Mouse (Mus musculus): ENCODE measurements around the gene Flii. TPM values are rescaled to one million over a fixed set of nuclear protein-coding genes. Genes with fewer than 3 reads are reported as not detected.

The Flii gene
- polyA plus RNA-seq, 1 experiment = 152 TPM

DNA sequence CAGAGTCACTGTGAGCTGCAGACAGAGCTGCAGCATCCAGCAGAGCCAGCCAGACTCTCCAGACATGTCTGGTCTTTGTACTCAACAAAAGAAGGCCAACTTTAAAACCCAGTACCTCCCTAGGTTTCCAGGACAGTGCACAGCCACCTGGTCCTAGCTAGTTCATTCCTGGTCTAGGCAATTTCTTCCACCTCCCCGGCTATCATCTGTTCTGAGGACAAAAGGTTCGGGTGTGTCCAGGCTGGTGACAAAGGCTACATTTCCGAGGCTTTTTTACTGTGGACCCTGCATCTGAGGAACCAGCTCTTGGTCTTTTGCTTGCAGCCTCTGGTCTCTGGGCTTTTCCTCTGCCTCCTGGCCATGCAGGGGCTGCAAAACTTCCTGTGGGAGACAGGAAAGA is 13.3 kb upstream of the Flii start:
- TF ChIP-seq CTCF (IDR thresholded peaks at IDR 0.05; ENCODE audit: borderline replicate concordance, extremely low read depth, insufficient read depth, insufficient read length) (no peak), POLR2A (IDR thresholded peaks at IDR 0.05; ENCODE audit: borderline replicate concordance, extremely low read depth, insufficient read depth, insufficient read length, poor library complexity, severe bottlenecking) (no peak)
- no peak for DNase-seq (ENCODE audit: low read depth)

DNA sequence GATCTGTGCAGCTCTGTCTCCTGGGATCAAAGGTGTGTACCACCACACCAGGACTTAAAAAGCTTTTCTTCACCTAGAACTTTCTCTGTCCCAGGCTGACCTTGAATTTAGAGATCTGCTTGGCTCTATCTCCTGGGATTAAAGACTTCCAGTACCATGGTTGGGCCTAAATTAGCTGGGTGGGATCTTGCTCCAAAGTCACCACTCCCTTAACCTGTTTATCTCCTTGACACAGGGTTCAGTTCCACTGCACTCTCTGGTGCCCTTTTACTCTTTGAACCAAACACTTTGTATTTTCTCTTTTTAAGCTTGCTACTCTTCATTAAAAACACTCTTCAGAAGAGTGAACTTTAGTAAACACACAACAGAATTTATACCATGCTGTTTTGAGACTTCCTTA is 10.4 kb upstream of the Flii start:
- TF ChIP-seq POLR2A (IDR thresholded peaks at IDR 0.05; ENCODE audit: borderline replicate concordance, extremely low read depth, insufficient read depth, insufficient read length, poor library complexity, severe bottlenecking) (no peak), CTCF (IDR thresholded peaks at IDR 0.05; ENCODE audit: borderline replicate concordance, extremely low read depth, insufficient read depth, insufficient read length) (no peak)
- DNase-seq (ENCODE audit: low read depth) = no peak

DNA sequence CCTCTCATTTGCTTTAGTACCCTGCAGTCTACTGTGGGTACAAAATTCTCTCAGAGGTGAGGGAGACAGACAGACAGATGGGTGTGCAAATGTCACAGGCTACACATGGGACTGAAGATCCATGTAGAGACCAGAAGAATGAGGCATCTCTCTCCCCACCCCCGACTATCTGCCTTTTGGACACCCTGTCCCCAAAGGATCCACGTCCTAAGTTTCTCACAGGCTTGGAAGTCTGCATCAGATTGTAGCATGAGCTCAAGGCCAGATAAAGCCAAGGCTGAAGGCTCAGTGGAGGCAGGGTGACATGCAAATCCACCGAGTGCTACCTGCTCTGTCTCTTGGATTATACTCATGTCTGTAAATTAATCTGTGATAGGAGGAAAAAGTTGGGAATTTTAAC is 9.4 kb upstream of the Flii start:
- DNase-seq (ENCODE audit: low read depth) = no peak
- no peak for TF ChIP-seq POLR2A (IDR thresholded peaks at IDR 0.05; ENCODE audit: borderline replicate concordance, extremely low read depth, insufficient read depth, insufficient read length, poor library complexity, severe bottlenecking)
- no peak for TF ChIP-seq CTCF (IDR thresholded peaks at IDR 0.05; ENCODE audit: borderline replicate concordance, extremely low read depth, insufficient read depth, insufficient read length)

DNA sequence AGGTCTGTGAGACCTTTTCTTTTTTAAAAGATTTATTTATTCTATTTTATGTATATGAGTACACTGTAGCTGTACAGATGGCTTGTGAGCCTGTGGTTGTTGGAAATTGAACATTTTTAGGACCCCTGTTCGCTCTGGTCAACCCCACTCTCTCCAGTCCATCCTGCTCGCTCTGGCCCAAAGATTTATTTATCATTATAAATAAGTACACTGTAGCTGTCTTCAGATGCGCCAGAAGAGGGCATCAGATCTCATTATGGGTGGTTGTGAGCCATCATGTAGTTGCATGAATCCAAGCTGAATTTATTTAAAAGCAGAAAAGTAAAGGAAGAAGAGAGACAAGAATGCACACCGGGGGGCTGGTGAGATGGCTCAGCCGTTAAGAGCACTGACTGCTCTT is 8.1 kb upstream of the Flii start:
- DNase-seq (ENCODE audit: low read depth) = no peak
- TF ChIP-seq CTCF (IDR thresholded peaks at IDR 0.05; ENCODE audit: borderline replicate concordance, extremely low read depth, insufficient read depth, insufficient read length) (no peak), POLR2A (IDR thresholded peaks at IDR 0.05; ENCODE audit: borderline replicate concordance, extremely low read depth, insufficient read depth, insufficient read length, poor library complexity, severe bottlenecking) (no peak)

DNA sequence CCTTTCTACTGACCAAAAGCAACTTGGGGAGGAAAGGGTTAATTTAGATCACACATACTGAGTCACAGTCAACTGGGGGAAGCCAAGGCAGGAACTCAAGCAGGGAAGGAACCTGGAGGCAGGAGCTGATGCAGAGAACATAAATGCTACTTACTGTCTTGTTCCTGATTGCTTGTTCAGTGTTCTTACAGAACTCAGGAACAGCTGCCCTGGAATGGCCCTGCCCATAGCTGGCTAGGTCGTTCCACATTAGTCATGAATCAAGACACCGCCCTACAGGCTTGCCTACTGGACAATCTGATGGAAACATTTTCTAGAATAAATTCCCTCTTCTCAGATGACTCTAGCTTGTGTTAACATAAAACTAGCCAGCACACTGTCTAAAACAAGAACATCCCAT is 7.1 kb upstream of the Flii start:
- no peak for DNase-seq (ENCODE audit: low read depth)
- TF ChIP-seq CTCF (IDR thresholded peaks at IDR 0.05; ENCODE audit: borderline replicate concordance, extremely low read depth, insufficient read depth, insufficient read length) = no peak
- no peak for TF ChIP-seq POLR2A (IDR thresholded peaks at IDR 0.05; ENCODE audit: borderline replicate concordance, extremely low read depth, insufficient read depth, insufficient read length, poor library complexity, severe bottlenecking)

DNA sequence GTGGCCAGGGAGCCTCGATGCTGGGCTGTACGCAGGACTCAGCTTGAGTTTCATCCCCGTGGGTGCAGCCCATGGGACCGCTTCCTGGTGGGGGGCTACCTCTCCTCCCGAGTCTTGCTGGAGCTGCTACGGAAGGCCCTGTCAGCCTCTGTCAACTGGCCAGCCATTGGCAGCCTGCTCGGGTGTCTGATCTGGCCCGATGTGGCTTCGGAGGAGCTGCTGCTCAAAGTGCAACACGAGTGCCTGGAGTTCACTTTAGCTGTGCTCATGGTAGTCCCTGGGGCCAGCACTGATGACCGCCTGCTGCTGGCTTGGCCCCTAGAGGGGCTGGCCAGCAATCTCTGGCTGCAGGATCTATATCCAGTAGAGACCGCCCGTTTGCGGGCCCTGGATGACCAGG is 4.2 kb upstream of the Flii start:
- no peak for DNase-seq (ENCODE audit: low read depth)
- TF ChIP-seq CTCF (IDR thresholded peaks at IDR 0.05; ENCODE audit: borderline replicate concordance, extremely low read depth, insufficient read depth, insufficient read length) (no peak), POLR2A (IDR thresholded peaks at IDR 0.05; ENCODE audit: borderline replicate concordance, extremely low read depth, insufficient read depth, insufficient read length, poor library complexity, severe bottlenecking) (no peak)

DNA sequence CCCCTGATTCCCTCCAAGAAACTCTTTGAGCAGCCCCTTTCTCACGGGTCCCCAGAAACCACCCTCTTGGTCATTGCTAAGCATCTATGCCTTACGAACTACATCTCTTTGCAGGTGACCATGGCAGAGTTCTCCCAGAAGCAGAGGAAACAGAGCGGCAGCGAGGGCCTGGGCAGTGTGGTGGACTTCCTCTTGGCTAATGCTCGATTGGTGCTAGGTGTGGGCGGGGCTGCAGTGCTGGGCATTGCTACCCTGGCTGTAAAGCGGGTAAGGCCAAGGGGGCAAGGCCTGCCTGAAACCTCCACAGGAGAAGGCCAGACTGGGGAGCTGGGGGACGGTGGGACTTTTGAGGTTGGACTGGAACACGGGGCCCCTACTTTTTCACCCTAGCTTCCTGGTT is 3.1 kb upstream of the Flii start:
- DNase-seq (ENCODE audit: low read depth) = no peak
- TF ChIP-seq POLR2A (IDR thresholded peaks at IDR 0.05; ENCODE audit: borderline replicate concordance, extremely low read depth, insufficient read depth, insufficient read length, poor library complexity, severe bottlenecking) (no peak), CTCF (IDR thresholded peaks at IDR 0.05; ENCODE audit: borderline replicate concordance, extremely low read depth, insufficient read depth, insufficient read length) (no peak)

DNA sequence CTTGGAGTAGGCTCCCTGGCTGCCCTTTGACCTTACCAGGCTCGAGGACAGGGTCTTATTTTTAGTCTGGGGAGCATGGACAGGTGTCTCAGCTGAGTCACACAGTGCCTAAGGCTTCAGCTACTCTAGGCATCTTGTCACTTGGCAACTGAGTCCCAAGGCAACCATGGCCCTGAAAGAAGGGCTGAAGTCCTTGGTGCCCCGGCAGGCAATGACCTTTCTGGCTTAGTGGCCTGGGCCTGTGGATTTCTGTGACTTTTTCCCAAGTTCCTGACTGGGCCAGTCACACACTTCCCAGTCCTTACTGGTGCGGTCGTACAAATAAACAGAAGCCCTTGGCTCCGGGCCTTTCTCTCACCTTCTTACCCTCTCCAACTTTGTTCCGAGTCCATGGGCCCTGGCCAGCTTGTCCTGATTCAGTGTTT is 2.2 kb upstream of the Flii start:
- no peak for DNase-seq (ENCODE audit: low read depth)
- TF ChIP-seq POLR2A (IDR thresholded peaks at IDR 0.05; ENCODE audit: borderline replicate concordance, extremely low read depth, insufficient read depth, insufficient read length, poor library complexity, severe bottlenecking) = no peak
- TF ChIP-seq CTCF (IDR thresholded peaks at IDR 0.05; ENCODE audit: borderline replicate concordance, extremely low read depth, insufficient read depth, insufficient read length) = no peak

DNA sequence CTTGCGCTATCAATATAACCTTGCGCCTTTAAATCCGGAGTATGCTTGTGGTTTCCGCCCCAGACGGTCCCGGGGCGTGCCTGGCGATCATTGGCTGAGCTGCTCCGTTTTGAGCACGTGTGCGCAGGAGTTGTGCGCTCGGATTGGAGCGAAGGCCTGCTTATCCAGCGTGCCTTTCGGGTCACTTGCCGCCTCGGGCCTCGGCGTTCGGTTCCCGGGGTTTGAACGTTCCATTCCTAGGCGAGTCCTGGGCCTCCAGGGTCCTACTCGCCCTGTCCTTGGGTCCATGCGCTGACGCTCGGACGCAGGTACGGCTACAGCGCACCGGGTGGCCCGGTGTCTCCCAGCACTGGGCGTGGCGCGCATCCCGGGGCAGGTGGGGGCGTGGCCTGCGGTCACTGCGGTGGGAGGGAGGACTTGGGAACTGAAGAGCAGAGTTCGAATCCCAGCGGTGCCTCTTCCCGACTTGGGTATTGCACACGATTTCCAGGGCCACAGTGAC is 1.2 kb upstream of the Flii start, which contains the start of gene Mief2:
TSS of gene Mief2 (plus strand) at position 139 of the 502 bp plus-strand sequence.
- peak; percentile 99 for DNase-seq (ENCODE audit: low read depth)
- no peak; the same call in 1 of the 2 replicates for TF ChIP-seq POLR2A (IDR thresholded peaks at IDR 0.05; ENCODE audit: borderline replicate concordance, extremely low read depth, insufficient read depth, insufficient read length, poor library complexity, severe bottlenecking)
- no peak for TF ChIP-seq CTCF (IDR thresholded peaks at IDR 0.05; ENCODE audit: borderline replicate concordance, extremely low read depth, insufficient read depth, insufficient read length)

DNA sequence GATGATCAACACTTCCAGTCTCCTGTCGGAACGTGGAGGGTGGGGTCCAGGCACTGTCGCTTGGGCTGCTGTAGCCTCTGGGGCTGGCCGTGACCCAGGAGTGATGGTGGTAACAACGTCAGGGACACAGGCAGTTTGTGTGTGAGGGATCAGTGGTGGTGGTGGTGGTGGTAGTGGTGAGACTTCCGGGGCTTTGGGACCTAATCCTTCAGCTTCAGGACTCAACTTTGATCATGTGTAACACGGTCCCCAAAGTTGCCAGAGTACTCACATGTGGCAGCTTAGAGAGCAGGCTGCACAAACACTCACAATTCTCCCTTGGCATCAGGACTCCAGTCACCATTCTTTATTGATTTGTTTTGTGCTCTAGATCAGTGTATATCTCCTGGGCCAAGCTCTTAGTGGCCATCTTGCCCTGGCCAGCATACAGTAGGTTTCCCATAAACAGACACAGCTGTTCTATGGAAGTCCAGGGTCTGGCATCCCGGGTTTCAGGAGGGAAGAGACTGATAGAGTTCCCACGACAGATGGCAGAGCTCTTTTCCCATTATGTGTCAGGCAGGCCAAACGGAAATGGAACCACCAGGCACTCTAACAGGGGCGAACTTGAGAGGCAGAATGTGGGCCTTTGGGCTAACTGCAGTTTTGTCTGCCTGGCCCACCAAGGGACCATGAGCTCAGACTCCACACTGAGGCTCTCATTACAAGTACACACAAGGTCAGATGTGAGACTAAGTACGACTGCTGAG is 503 bp upstream of the Flii start:
- no peak for DNase-seq (ENCODE audit: low read depth)
- no peak for TF ChIP-seq CTCF (IDR thresholded peaks at IDR 0.05; ENCODE audit: borderline replicate concordance, extremely low read depth, insufficient read depth, insufficient read length)
- no peak for TF ChIP-seq POLR2A (IDR thresholded peaks at IDR 0.05; ENCODE audit: borderline replicate concordance, extremely low read depth, insufficient read depth, insufficient read length, poor library complexity, severe bottlenecking)

DNA sequence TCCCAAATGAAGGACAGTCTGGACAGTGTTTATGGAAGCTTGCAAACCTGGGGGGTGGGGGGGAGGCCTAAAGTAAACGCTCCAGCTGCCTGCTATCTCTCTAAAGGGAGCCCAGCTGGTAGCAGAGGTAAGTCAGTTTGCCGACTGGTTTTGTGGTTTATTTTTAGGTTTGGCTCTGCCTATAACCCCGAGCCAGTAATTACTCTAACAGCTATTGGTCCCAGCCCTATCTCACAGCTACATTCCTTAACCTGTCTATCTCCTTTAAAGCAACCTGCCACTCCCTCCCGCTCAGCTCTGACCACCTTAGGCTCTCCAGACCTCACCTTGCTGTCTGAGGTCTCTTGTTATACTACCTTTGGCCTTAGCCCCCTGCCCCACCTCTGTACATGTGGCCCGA is 7.8 kb downstream of the Flii start:
- no peak for DNase-seq (ENCODE audit: low read depth)
- no peak for TF ChIP-seq CTCF (IDR thresholded peaks at IDR 0.05; ENCODE audit: borderline replicate concordance, extremely low read depth, insufficient read depth, insufficient read length)

DNA sequence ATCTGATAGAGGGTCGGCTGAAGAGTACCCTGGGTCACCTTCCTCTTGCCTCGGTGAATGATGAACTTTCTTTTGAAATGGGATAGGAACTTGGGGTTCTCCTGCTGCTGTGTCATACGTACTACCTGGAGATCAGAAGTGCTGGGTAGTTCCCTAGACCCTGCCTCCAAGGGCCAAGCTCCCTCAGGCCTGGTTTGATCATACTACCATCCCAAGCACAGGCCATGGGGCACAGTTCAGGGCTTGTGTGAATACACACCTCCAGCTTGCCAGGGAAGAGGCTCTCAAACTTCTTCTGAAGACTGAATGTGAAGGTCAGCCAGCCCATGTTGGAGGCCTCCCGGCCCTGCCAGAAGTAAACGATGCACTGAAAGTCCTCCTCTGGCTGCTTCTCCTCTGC is 11.2 kb downstream of the Flii start:
- TF ChIP-seq CTCF (IDR thresholded peaks at IDR 0.05; ENCODE audit: borderline replicate concordance, extremely low read depth, insufficient read depth, insufficient read length) = no peak
- no peak for TF ChIP-seq POLR2A (IDR thresholded peaks at IDR 0.05; ENCODE audit: borderline replicate concordance, extremely low read depth, insufficient read depth, insufficient read length, poor library complexity, severe bottlenecking)

More for the DNA sequence above, 11.2 kb downstream of the Flii start:
- DNase-seq (ENCODE audit: low read depth) = no peak

Measured in brain, embryonic 14.5 days (tissue).